Mouse (Mus musculus) CH12.LX (cell line): ENCODE data around the gene Prkce.

Source experiments
- CHD2 ChIP-seq: IDR thresholded peaks from 2 replicates; pipeline ENCODE4 v1.6.1; 2011; ENCODE audit warnings: low read length, improper control_type of control experiment
- CTCF ChIP-seq, 2 experiments: IDR thresholded peaks in 1 of 2; conservative IDR thresholded peaks in 1 of 2; 2 replicates each; pipeline ENCODE4 v1.5.1; 2011 to 2012; ENCODE audit warnings: low read depth in 2 of 2, low read length in 2 of 2, improper control_type of control experiment in 1 of 2, inconsistent platforms in 1 of 2, mild to moderate bottlenecking in 1 of 2, moderate library complexity in 1 of 2
- NELFE ChIP-seq: IDR thresholded peaks from 2 replicates; pipeline ENCODE4 v1.6.1; 2011; ENCODE audit warnings: low read depth, low read length, improper control_type of control experiment
- POLR2A ChIP-seq: IDR thresholded peaks from 2 replicates; pipeline ENCODE4 v1.6.1; 2011; ENCODE audit warnings: low read depth, mild to moderate bottlenecking, improper control_type of control experiment, low read length
- SMC3 ChIP-seq: IDR thresholded peaks from 2 replicates; pipeline ENCODE4 v1.6.1; 2011; ENCODE audit warnings: low read depth, low read length, improper control_type of control experiment
- USF1 ChIP-seq: IDR thresholded peaks from 2 replicates; pipeline ENCODE4 v1.6.1; 2014; ENCODE audit warnings: low read depth, mild to moderate bottlenecking, inconsistent platforms, low read length, improper control_type of control experiment

GRCm38 (mm10) chr17:86471684-86472083 lies 304.1 kb downstream of the Prkce start:
- TF ChIP-seq SMC3, result peak; percentile 85
- no peak for TF ChIP-seq USF1
- TF ChIP-seq CTCF (conservative IDR thresholded peaks at IDR 0.05 in 1 of 2, IDR thresholded peaks at IDR 0.05 in 1 of 2; ENCODE audit: low read depth in 2 of 2, low read length in 2 of 2), result peak; percentile 86 to 92
- TF ChIP-seq CHD2, result no peak
- TF ChIP-seq NELFE, result no peak
- no peak for TF ChIP-seq POLR2A
